Mouse (Mus musculus): Measurements from ENCODE around the gene Cage1. TPM values are rescaled to one million over a fixed set of nuclear protein-coding genes. Genes with fewer than 3 reads are reported as not detected.

The Cage1 gene
- polyA plus RNA-seq, 1 experiment from 2014 or later: 1.3 TPM

DNA sequence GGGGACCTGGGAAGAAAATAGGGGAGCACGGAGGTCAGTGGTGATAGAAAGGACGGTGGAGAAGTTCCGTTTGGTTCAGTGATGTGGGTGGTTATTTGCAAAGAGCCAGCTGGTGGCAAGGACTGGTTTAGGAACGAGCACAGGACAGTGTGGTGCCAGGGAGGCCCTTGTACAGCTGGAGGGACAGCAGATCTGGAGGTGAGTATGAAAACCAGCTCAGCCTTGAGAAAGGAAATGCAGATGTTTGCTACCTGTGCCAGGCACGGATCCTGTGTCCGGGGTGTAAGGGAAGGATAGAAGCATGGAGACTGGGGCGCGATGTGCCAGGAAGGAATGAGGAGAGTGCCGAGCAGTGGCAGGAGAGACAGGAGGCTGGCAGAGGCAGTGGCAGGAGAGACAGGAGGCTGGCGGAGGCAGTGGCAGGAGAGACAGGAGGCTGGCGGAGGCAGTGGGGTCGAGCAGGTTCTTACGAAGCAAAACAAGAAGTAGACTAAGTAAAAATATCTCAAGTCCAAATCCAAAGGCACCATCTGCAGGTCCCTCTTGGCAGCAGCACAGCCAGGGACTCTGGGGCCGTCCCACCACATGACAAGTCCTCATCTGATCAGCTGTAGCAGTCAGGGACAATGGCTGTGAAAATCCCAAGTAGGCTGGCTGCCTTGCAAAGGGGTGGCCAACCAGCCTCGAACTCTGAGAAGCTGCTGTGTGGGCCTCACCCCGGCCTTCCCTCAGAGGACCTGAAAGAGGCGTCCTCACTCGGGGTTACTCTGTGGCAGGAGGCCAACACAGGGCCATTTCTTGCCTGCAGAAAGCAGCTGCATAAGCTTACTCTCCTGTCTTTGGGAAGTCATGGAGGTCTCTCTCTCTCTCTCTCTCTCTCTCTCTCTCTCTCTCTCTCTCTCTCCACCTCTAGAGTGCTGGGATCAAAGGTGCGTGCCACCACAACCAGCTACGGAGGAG is 72.5 kb downstream of the Cage1 start:
- Histone ChIP-seq H3K4me3 (peak overlapping the region; percentile 44), H3K4me1 (peaks cover 41% of the 10 kb centered on the region), H3K9me3 (no peaks in the 10 kb centered on the region), H3K9ac (peak overlapping the region; percentile 58), H3K36me3 (no peaks in the 10 kb centered on the region), H3K27ac (no peak overlapping the region), H3K27me3 (no peaks in the 10 kb centered on the region), H3K4me2 (peak overlapping the region; percentile 66)
- WGBS: 38% methylated on average over 20 of the region's 20 CpGs
- ATAC-seq (ENCODE audit: insufficient number of reproducible peaks, insufficient read depth, low FRiP score, low TSS enrichment, low read depth): no peak

DNA sequence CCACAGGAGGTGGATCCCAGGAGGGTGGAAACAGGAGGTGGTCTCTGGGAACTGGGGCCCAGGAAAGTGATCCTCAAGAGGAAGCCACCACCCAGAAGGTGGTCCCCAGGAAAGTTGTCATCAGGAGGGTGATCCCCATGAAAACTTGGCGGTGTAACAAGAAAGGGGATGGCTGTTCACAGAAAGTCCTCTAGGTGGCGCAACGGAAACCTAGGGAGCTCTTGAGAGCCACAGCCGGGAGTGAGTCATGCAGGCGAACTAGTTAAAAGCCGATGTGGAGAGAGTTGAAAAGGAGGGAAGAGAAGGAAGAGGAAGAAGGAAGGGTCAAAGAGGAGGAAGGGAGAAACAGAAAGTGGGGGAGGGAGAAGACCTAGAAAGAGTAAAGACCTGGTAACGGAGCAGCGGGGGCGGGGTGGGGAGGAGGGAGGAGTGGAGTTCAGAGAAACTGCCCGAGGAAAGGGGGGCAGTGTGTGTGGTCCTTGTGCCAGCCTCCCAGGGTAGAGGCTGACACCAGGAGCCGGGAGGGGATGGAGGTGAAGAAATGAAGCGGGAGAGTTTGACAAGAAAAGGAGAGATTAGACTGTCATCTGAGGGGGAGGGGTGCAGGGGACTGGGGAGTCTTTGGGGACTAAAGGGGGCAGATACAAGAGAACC is 73.4 kb downstream of the Cage1 start:
- Histone ChIP-seq H3K9ac (peak overlapping the region; percentile 58), H3K9me3 (no peaks in the 10 kb centered on the region), H3K27ac (no peak overlapping the region), H3K36me3 (no peaks in the 10 kb centered on the region), H3K27me3 (no peaks in the 10 kb centered on the region), H3K4me2 (peak overlapping the region; percentile 66), H3K4me3 (peak overlapping the region; percentile 44), H3K4me1 (peaks cover 38% of the 10 kb centered on the region)
- no peak for ATAC-seq (ENCODE audit: insufficient number of reproducible peaks, insufficient read depth, low FRiP score, low TSS enrichment, low read depth)
- WGBS: 2% methylated on average over 12 of the region's 12 CpGs

DNA sequence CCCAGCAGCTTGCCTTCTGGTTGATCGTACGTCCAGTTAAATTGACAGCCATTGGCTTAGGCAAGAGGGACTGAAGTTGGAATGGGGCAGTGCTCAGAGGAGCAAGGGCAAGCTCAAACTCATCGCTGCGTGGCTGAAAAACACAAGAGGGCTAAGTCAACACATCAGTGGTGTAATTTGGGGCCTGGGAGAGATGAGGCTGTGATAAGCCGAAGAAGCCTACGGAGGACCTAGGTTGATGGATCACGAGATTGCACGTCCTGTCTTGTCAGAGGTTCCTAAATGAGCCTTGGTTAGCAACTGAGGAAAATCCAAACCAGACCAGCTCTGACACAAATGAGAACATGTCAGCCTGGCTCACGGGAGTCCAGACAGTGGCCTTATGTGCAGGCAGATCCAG is 74.3 kb downstream of the Cage1 start:
- peaks cover 35% of the 10 kb centered on the region for H3K4me1 ChIP-seq
- H3K27ac ChIP-seq: no peak overlapping the region
- WGBS: 75% methylated on average over 9 of the region's 9 CpGs
- H3K4me2 ChIP-seq: no peak overlapping the region
- H3K9ac ChIP-seq: no peak overlapping the region
- no peak for ATAC-seq (ENCODE audit: insufficient number of reproducible peaks, insufficient read depth, low FRiP score, low TSS enrichment, low read depth)
- no peaks in the 10 kb centered on the region for H3K27me3 ChIP-seq
- no peak overlapping the region for H3K4me3 ChIP-seq
- H3K9me3 ChIP-seq: no peaks in the 10 kb centered on the region
- H3K36me3 ChIP-seq: no peaks in the 10 kb centered on the region

GRCm38 (mm10) chr13:37959936-37960335 is 76.9 kb downstream of the Cage1 start:
- H3K27ac ChIP-seq: no peak overlapping the region
- no peak for ATAC-seq (ENCODE audit: insufficient number of reproducible peaks, insufficient read depth, low FRiP score, low TSS enrichment, low read depth)
- WGBS: 83% methylated on average over 7 of the region's 7 CpGs

GRCm38 (mm10) chr13:37959239-37959907 is 77.5 kb downstream of the Cage1 start:
- Histone ChIP-seq H3K4me3 (no peak overlapping the region), H3K9me3 (no peaks in the 10 kb centered on the region), H3K9ac (no peak overlapping the region), H3K4me1 (peaks cover 8% of the 10 kb centered on the region), H3K27ac (no peak overlapping the region), H3K36me3 (no peaks in the 10 kb centered on the region), H3K27me3 (no peaks in the 10 kb centered on the region), H3K4me2 (no peak overlapping the region)
- no peak for ATAC-seq (ENCODE audit: insufficient number of reproducible peaks, insufficient read depth, low FRiP score, low TSS enrichment, low read depth)
- 73% methylated on average over 15 of the region's 15 CpGs for WGBS

More at GRCm38 (mm10) chr13:37959936-37960335, 76.9 kb downstream of the Cage1 start:
- no peak overlapping the region for H3K9ac ChIP-seq
- H3K4me3 ChIP-seq: no peak overlapping the region
- no peaks in the 10 kb centered on the region for H3K9me3 ChIP-seq
- H3K36me3 ChIP-seq: no peaks in the 10 kb centered on the region
- no peak overlapping the region for H3K4me2 ChIP-seq
- H3K4me1 ChIP-seq: peaks cover 14% of the 10 kb centered on the region
- H3K27me3 ChIP-seq: no peaks in the 10 kb centered on the region

DNA sequence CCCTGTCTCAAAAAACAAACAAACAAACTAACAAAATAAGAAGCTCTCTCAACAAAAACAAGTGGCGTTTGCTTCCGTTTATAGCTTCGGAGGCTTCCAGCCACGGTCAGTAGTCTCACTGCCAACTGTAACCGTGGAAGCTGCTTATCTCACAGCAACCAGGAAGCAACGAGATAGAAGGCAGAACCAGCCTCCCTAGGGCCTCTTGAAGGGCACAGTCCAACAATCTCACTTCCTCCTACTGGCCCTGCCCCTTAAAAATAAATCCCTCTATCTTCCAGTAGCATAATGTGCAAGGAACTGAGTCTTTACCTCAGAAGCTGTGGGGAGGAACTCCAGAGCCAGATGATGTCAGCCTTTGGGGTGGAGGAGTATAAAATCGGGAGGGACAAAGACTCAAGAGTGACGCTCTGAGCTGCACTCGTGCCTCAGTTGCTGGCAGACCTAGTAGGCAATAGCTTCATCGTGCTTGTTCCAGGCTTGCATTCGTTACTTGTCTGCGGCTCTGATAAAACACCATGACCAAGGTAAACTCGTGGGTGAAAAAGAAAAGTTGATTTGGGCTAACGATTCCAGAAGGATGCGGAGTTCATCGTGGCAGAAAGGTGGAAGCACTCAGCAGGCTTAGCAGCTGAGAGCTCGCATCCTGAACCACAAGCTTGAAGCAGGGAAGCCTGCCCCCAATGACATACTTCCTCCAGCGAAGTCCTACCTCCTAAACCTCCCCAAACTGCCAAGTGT is 78.2 kb downstream of the Cage1 start:
- no peaks in the 10 kb centered on the region for H3K36me3 ChIP-seq
- H3K27me3 ChIP-seq: no peaks in the 10 kb centered on the region
- no peak overlapping the region for H3K9ac ChIP-seq
- WGBS: 91% methylated on average over 18 of the region's 18 CpGs
- no peaks in the 10 kb centered on the region for H3K9me3 ChIP-seq
- H3K4me2 ChIP-seq: no peak overlapping the region
- H3K4me3 ChIP-seq: no peak overlapping the region
- peaks cover 1% of the 10 kb centered on the region; the same call in 1 of the 2 replicates for H3K4me1 ChIP-seq
- H3K27ac ChIP-seq: no peak overlapping the region
- ATAC-seq (ENCODE audit: insufficient number of reproducible peaks, insufficient read depth, low FRiP score, low TSS enrichment, low read depth): no peak

Small RNAs within 50 kb of the gene (microRNA-seq; reads per million reads assigned to microRNA genes)
- not detected for gene Gm27387

Other genes with a start within 250 kb of the Cage1 start
- 133 and 144 TPM in 2 replicates for gene Ssr1, start 42.9 kb downstream of the Cage1 start, polyA plus RNA-seq (2015; fragmentation: Nextera tagmentation; extraction: Ambion mirVana)
- 69.2 and 71.6 TPM in 2 replicates for gene Riok1, start 74 bp downstream of the Cage1 start, polyA plus RNA-seq (2015; fragmentation: Nextera tagmentation; extraction: Ambion mirVana)
- 20.1 and 21.5 TPM in 2 replicates for gene Dsp, start 114.2 kb upstream of the Cage1 start, polyA plus RNA-seq (2015; fragmentation: Nextera tagmentation; extraction: Ambion mirVana)
- gene Snrnp48, start 167.9 kb upstream of the Cage1 start, polyA plus RNA-seq (2015; fragmentation: Nextera tagmentation; extraction: Ambion mirVana): 48.2 and 56.2 TPM in 2 replicates